Mouse (Mus musculus) intestine, embryonic 14.5 days (tissue): ENCODE measurements at regions not wholly inside any gene's neighbourhood (a gene's known extent, or its start where the extent isn't known, plus 50 kb on each side); places are given as distances from the start of the nearest gene placed in this dataset.
A peak's percentile ranks its signal among the peaks of the same experiment; 100 is the strongest.

ENCODE experiments used
- ATAC-seq: fragments of 200-750 bp; cut with Nextera tagmentation; replicated peaks from 2 replicates; pipeline ENCODE4 v1.8.0; 2017; ENCODE audit warnings: low read depth, moderate number of reproducible peaks, moderate TSS enrichment, moderate library complexity; ENCODE audit not compliant: low FRiP score, low TSS enrichment
- DNase-seq: peaks from one replicate; pipeline ENCODE4 v3.0.0-alpha.2; 2018; ENCODE audit warnings: low spot score
- H3K27ac ChIP-seq: fragments of 300-500 bp; sonication (generic); 2 replicates; pipeline ENCODE4 v1.5.1; 2014; ENCODE audit warnings: low read depth, mild to moderate bottlenecking, control low read depth
- H3K27me3 ChIP-seq: fragments of 300-500 bp; sonication (generic); replicated peaks from 2 replicates; pipeline ENCODE4 v1.6.1; 2014; ENCODE audit warnings: low read length, control low read depth; ENCODE audit not compliant: control insufficient read depth, insufficient read depth
- H3K36me3 ChIP-seq: fragments of 300-500 bp; sonication (generic); 2 replicates; pipeline ENCODE4 v1.6.1; 2014; ENCODE audit warnings: low read length, control low read depth; ENCODE audit not compliant: control insufficient read depth, insufficient read depth
- H3K4me1 ChIP-seq: fragments of 300-500 bp; sonication (generic); replicated peaks from 2 replicates; pipeline ENCODE4 v1.6.1; 2014; ENCODE audit warnings: low read length, control low read depth, mixed read lengths; ENCODE audit not compliant: control insufficient read depth, insufficient read depth
- H3K4me2 ChIP-seq: fragments of 300-500 bp; sonication (generic); 2 replicates; pipeline ENCODE4 v1.6.1; 2014; ENCODE audit warnings: low read length
- H3K4me3 ChIP-seq: fragments of 300-500 bp; sonication (generic); 2 replicates; pipeline ENCODE4 v1.5.1; 2014; ENCODE audit warnings: low read depth, low read length, control low read depth, mixed read lengths
- H3K9ac ChIP-seq: fragments of 300-500 bp; sonication (generic); 2 replicates; pipeline ENCODE4 v1.6.1; 2014; ENCODE audit warnings: mild to moderate bottlenecking, low read length
- H3K9me3 ChIP-seq: fragments of 300-500 bp; sonication (generic); 2 replicates; pipeline ENCODE4 v1.6.1; 2016; ENCODE audit warnings: low read length, control low read depth; ENCODE audit not compliant: control insufficient read depth
- WGBS: fragments of 180-500 bp; shearing (Covaris S2); extraction: QIAGEN DNeasy Blood & Tissue Kit; methylation state at CpG from one replicate; pipeline ENCODE4 v1.1.7; 2014; 5-methylcytosine and 5-hydroxymethylcytosine counted together

GRCm38 (mm10) chr2:92767476-92768005 is 147.4 kb upstream of the Syt13 start:
- Histone ChIP-seq H3K4me3 (no peak overlapping the region), H3K27me3 (no peaks in the 10 kb centered on the region), H3K4me2 (no peak overlapping the region), H3K36me3 (no peaks in the 10 kb centered on the region), H3K27ac (no peak overlapping the region), H3K9ac (no peak overlapping the region), H3K4me1 (no peaks in the 10 kb centered on the region), H3K9me3 (no peaks in the 10 kb centered on the region)
- DNase-seq (no peak), ATAC-seq (no peak)
- WGBS, result 85% methylated on average over 5 of the region's 5 CpGs

GRCm38 (mm10) chr2:92768088-92768487 is 146.8 kb upstream of the Syt13 start:
- H3K27ac ChIP-seq, result no peak overlapping the region
- H3K36me3 ChIP-seq, result no peaks in the 10 kb centered on the region
- H3K27me3 ChIP-seq, result no peaks in the 10 kb centered on the region
- no peak overlapping the region for H3K4me3 ChIP-seq
- H3K4me2 ChIP-seq, result no peak overlapping the region
- H3K9me3 ChIP-seq, result no peaks in the 10 kb centered on the region
- DNase-seq (peak; percentile 36), ATAC-seq (no peak)
- 47% methylated on average over 2 of the region's 2 CpGs for WGBS
- H3K9ac ChIP-seq, result no peak overlapping the region
- no peaks in the 10 kb centered on the region for H3K4me1 ChIP-seq

GRCm38 (mm10) chr2:92769061-92769460 is 145.8 kb upstream of the Syt13 start:
- no peak for DNase-seq
- no peak overlapping the region for H3K27ac ChIP-seq
- H3K9ac ChIP-seq, result no peak overlapping the region
- H3K36me3 ChIP-seq, result no peaks in the 10 kb centered on the region
- H3K27me3 ChIP-seq, result no peaks in the 10 kb centered on the region
- no peak overlapping the region for H3K4me3 ChIP-seq
- H3K4me2 ChIP-seq, result no peak overlapping the region
- no peaks in the 10 kb centered on the region for H3K9me3 ChIP-seq
- no peak for ATAC-seq
- WGBS, result 44% methylated on average over 3 of the region's 3 CpGs
- no peaks in the 10 kb centered on the region for H3K4me1 ChIP-seq

GRCm38 (mm10) chr2:92770098-92770497 is 144.8 kb upstream of the Syt13 start:
- ATAC-seq (no peak), DNase-seq (no peak)
- Histone ChIP-seq H3K9ac (no peak overlapping the region), H3K4me2 (no peak overlapping the region), H3K27me3 (no peaks in the 10 kb centered on the region), H3K9me3 (no peaks in the 10 kb centered on the region), H3K4me1 (no peaks in the 10 kb centered on the region), H3K4me3 (no peak overlapping the region), H3K27ac (no peak overlapping the region), H3K36me3 (no peaks in the 10 kb centered on the region)
- 82% methylated on average over 5 of the region's 5 CpGs for WGBS

- ATAC-seq (no peak), DNase-seq (no peak)
- H3K9me3 ChIP-seq, result no peaks in the 10 kb centered on the region
- 68% methylated on average over 7 of the region's 7 CpGs for WGBS
- H3K4me1 ChIP-seq, result no peaks in the 10 kb centered on the region
- H3K4me2 ChIP-seq, result no peak overlapping the region
- no peak overlapping the region for H3K9ac ChIP-seq
- no peaks in the 10 kb centered on the region for H3K27me3 ChIP-seq
- no peak overlapping the region for H3K4me3 ChIP-seq
- H3K36me3 ChIP-seq, result no peaks in the 10 kb centered on the region
- no peak overlapping the region for H3K27ac ChIP-seq
Observed at GRCm38 (mm10) chr2:92772623-92773022, 142.3 kb upstream of the Syt13 start.

- Histone ChIP-seq H3K4me3 (no peak overlapping the region), H3K9me3 (no peaks in the 10 kb centered on the region), H3K27me3 (no peaks in the 10 kb centered on the region), H3K27ac (no peak overlapping the region), H3K4me1 (no peaks in the 10 kb centered on the region), H3K36me3 (no peaks in the 10 kb centered on the region), H3K4me2 (no peak overlapping the region), H3K9ac (no peak overlapping the region)
- no peak for ATAC-seq
- DNase-seq, result no peak
- WGBS, result 91% methylated on average over 2 of the region's 2 CpGs
Observed at GRCm38 (mm10) chr2:92776497-92776896, 138.4 kb upstream of the Syt13 start.

GRCm38 (mm10) chr2:92779101-92779500 is 135.8 kb upstream of the Syt13 start:
- Histone ChIP-seq H3K27me3 (no peaks in the 10 kb centered on the region), H3K9me3 (no peaks in the 10 kb centered on the region), H3K4me2 (no peak overlapping the region), H3K9ac (no peak overlapping the region), H3K27ac (no peak overlapping the region), H3K36me3 (no peaks in the 10 kb centered on the region), H3K4me3 (no peak overlapping the region), H3K4me1 (no peaks in the 10 kb centered on the region)
- DNase-seq (no peak), ATAC-seq (no peak)
- 43% methylated on average over 1 of the region's 1 CpGs for WGBS

- Histone ChIP-seq H3K27ac (no peak overlapping the region), H3K4me2 (no peak overlapping the region), H3K27me3 (no peaks in the 10 kb centered on the region), H3K9me3 (no peaks in the 10 kb centered on the region), H3K4me1 (no peaks in the 10 kb centered on the region), H3K9ac (no peak overlapping the region), H3K36me3 (no peaks in the 10 kb centered on the region), H3K4me3 (no peak overlapping the region)
- ATAC-seq (no peak), DNase-seq (no peak)
- WGBS, result 93% methylated on average over 1 of the region's 1 CpGs
Observed at GRCm38 (mm10) chr2:92780021-92780420, 134.9 kb upstream of the Syt13 start.

GRCm38 (mm10) chr2:92781451-92781850 is 133.4 kb upstream of the Syt13 start:
- WGBS, result 55% methylated on average over 5 of the region's 5 CpGs
- ATAC-seq, result no peak
- Histone ChIP-seq H3K4me3 (no peak overlapping the region), H3K9ac (no peak overlapping the region), H3K4me2 (no peak overlapping the region), H3K27ac (no peak overlapping the region), H3K36me3 (no peaks in the 10 kb centered on the region), H3K4me1 (no peaks in the 10 kb centered on the region), H3K27me3 (no peaks in the 10 kb centered on the region), H3K9me3 (no peaks in the 10 kb centered on the region)
- no peak for DNase-seq
